Mouse (Mus musculus): ENCODE results near the gene She. TPM values are rescaled to one million over a fixed set of nuclear protein-coding genes. Genes with fewer than 3 reads are reported as not detected.

The She gene
- polyA plus RNA-seq, 1 experiment from 2014 or later = 2.3 TPM

- Histone ChIP-seq H3K4me1 (ENCODE audit: control insufficient read depth, insufficient read depth, low read length) (no peaks in the 10 kb centered on the region), H3K27ac (ENCODE audit: low read length) (no peak overlapping the region), H3K9ac (ENCODE audit: low read depth, low read length) (no peak overlapping the region), H3K27me3 (replicated peaks; ENCODE audit: control insufficient read depth, insufficient read depth, low read length) (no peaks in the 10 kb centered on the region), H3K9me3 (ENCODE audit: control insufficient read depth, low read length) (no peaks in the 10 kb centered on the region), H3K4me2 (ENCODE audit: low read depth, low read length) (no peak overlapping the region), H3K4me3 (ENCODE audit: low read length) (no peak overlapping the region), H3K36me3 (ENCODE audit: control insufficient read depth, insufficient read depth, low read length) (no peaks in the 10 kb centered on the region)
- no peak for ATAC-seq
- WGBS = 63% methylated on average over 8 of the region's 8 CpGs
Observed at GRCm38 (mm10) chr3:89897204-89897796, 66.1 kb downstream of the She start.

GRCm38 (mm10) chr3:89898011-89898410, 66.8 kb downstream of the She start:
- Histone ChIP-seq H3K9ac (ENCODE audit: low read depth, low read length) (no peak overlapping the region), H3K27me3 (replicated peaks; ENCODE audit: control insufficient read depth, insufficient read depth, low read length) (no peaks in the 10 kb centered on the region), H3K4me3 (ENCODE audit: low read length) (no peak overlapping the region), H3K27ac (ENCODE audit: low read length) (no peak overlapping the region), H3K36me3 (ENCODE audit: control insufficient read depth, insufficient read depth, low read length) (no peaks in the 10 kb centered on the region), H3K9me3 (ENCODE audit: control insufficient read depth, low read length) (no peaks in the 10 kb centered on the region), H3K4me2 (ENCODE audit: low read depth, low read length) (no peak overlapping the region), H3K4me1 (ENCODE audit: control insufficient read depth, insufficient read depth, low read length) (no peaks in the 10 kb centered on the region)
- WGBS = 76% methylated on average over 10 of the region's 10 CpGs
- ATAC-seq = no peak

GRCm38 (mm10) chr3:89898870-89899510, 67.8 kb downstream of the She start:
- Histone ChIP-seq H3K9me3 (ENCODE audit: control insufficient read depth, low read length) (no peaks in the 10 kb centered on the region), H3K27ac (ENCODE audit: low read length) (peak overlapping the region; percentile 21; the same call in 1 of the 2 replicates), H3K4me2 (ENCODE audit: low read depth, low read length) (no peak overlapping the region), H3K27me3 (replicated peaks; ENCODE audit: control insufficient read depth, insufficient read depth, low read length) (no peaks in the 10 kb centered on the region), H3K4me1 (ENCODE audit: control insufficient read depth, insufficient read depth, low read length) (no peaks in the 10 kb centered on the region), H3K9ac (ENCODE audit: low read depth, low read length) (no peak overlapping the region), H3K36me3 (ENCODE audit: control insufficient read depth, insufficient read depth, low read length) (no peaks in the 10 kb centered on the region), H3K4me3 (ENCODE audit: low read length) (no peak overlapping the region)
- no peak for ATAC-seq
- WGBS = 62% methylated on average over 5 of the region's 5 CpGs

GRCm38 (mm10) chr3:89899511-89899908, 68.3 kb downstream of the She start:
- ATAC-seq = no peak
- Histone ChIP-seq H3K9me3 (ENCODE audit: control insufficient read depth, low read length) (no peaks in the 10 kb centered on the region), H3K27me3 (replicated peaks; ENCODE audit: control insufficient read depth, insufficient read depth, low read length) (no peaks in the 10 kb centered on the region), H3K4me3 (ENCODE audit: low read length) (no peak overlapping the region), H3K36me3 (ENCODE audit: control insufficient read depth, insufficient read depth, low read length) (no peaks in the 10 kb centered on the region), H3K4me1 (ENCODE audit: control insufficient read depth, insufficient read depth, low read length) (no peaks in the 10 kb centered on the region), H3K9ac (ENCODE audit: low read depth, low read length) (no peak overlapping the region), H3K4me2 (ENCODE audit: low read depth, low read length) (no peak overlapping the region), H3K27ac (ENCODE audit: low read length) (peak overlapping the region; percentile 21; the same call in 1 of the 2 replicates)
- WGBS = 71% methylated on average over 8 of the region's 8 CpGs

GRCm38 (mm10) chr3:89907846-89908245, 76.7 kb downstream of the She start:
- WGBS = 76% methylated on average over 3 of the region's 3 CpGs
- Histone ChIP-seq H3K4me2 (ENCODE audit: low read depth, low read length) (no peak overlapping the region), H3K27me3 (replicated peaks; ENCODE audit: control insufficient read depth, insufficient read depth, low read length) (0 out of 2 replicates have a peak, but pooled peaks cover 2% of the 10 kb centered on the region), H3K9ac (ENCODE audit: low read depth, low read length) (no peak overlapping the region), H3K4me1 (ENCODE audit: control insufficient read depth, insufficient read depth, low read length) (0 out of 2 replicates have a peak, but pooled peaks cover 8% of the 10 kb centered on the region), H3K27ac (ENCODE audit: low read length) (no peak overlapping the region), H3K36me3 (ENCODE audit: control insufficient read depth, insufficient read depth, low read length) (no peaks in the 10 kb centered on the region), H3K9me3 (ENCODE audit: control insufficient read depth, low read length) (no peaks in the 10 kb centered on the region), H3K4me3 (ENCODE audit: low read length) (no peak overlapping the region)
- no peak for ATAC-seq

Other genes with a start within 250 kb of the She start
- gene Adar, start 116.3 kb upstream of the She start, polyA plus RNA-seq (2015; fragmentation: Nextera tagmentation; extraction: Ambion mirVana) = 8.6 and 10.2 TPM in 2 replicates
- gene Chrnb2, start 66.7 kb upstream of the She start, polyA plus RNA-seq (2015; fragmentation: Nextera tagmentation; extraction: Ambion mirVana) = 1.5 and 1.7 TPM in 2 replicates
- gene Ube2q1, start 57.8 kb upstream of the She start, polyA plus RNA-seq (2015; fragmentation: Nextera tagmentation; extraction: Ambion mirVana) = 8.2 and 11.5 TPM in 2 replicates
- gene Il6ra, start 81.8 kb downstream of the She start, polyA plus RNA-seq (2015; fragmentation: Nextera tagmentation; extraction: Ambion mirVana) = 3.0 and 3.4 TPM in 2 replicates
- gene Atp8b2, start 132.1 kb downstream of the She start, polyA plus RNA-seq (2015; fragmentation: Nextera tagmentation; extraction: Ambion mirVana) = 6.2 and 6.9 TPM in 2 replicates
- 124 and 135 TPM in 2 replicates for gene Hax1, start 167.4 kb downstream of the She start, polyA plus RNA-seq (2015; fragmentation: Nextera tagmentation; extraction: Ambion mirVana)
- gene 4933434E20Rik, start 220.3 kb downstream of the She start, polyA plus RNA-seq (2015; fragmentation: Nextera tagmentation; extraction: Ambion mirVana) = 194 and 199 TPM in 2 replicates
- 122 and 146 TPM in 2 replicates for gene Ubap2l, start 221.3 kb downstream of the She start, polyA plus RNA-seq (2015; fragmentation: Nextera tagmentation; extraction: Ambion mirVana)
- 532 and 565 TPM in 2 replicates for gene Tpm3, start 241.3 kb downstream of the She start, polyA plus RNA-seq (2015; fragmentation: Nextera tagmentation; extraction: Ambion mirVana)